Mouse (Mus musculus) CH12.LX (cell line): ENCODE data around the gene Clcn6.

Experiments
- MYC ChIP-seq: IDR thresholded peaks from 2 replicates; pipeline ENCODE4 v1.6.1; 2011; ENCODE audit warnings: low read depth, mild to moderate bottlenecking, improper control_type of control experiment, low read length
- NELFE ChIP-seq: IDR thresholded peaks from 2 replicates; pipeline ENCODE4 v1.6.1; 2011; ENCODE audit warnings: low read depth, low read length, improper control_type of control experiment
- POLR2A ChIP-seq: IDR thresholded peaks from 2 replicates; pipeline ENCODE4 v1.6.1; 2011; ENCODE audit warnings: low read depth, mild to moderate bottlenecking, improper control_type of control experiment, low read length
- UBTF ChIP-seq: IDR thresholded peaks from 2 replicates; pipeline ENCODE4 v1.6.1; 2012; ENCODE audit warnings: low read depth, mild to moderate bottlenecking, inconsistent platforms, low read length, improper control_type of control experiment, moderate library complexity
- ZC3H11A ChIP-seq: IDR thresholded peaks from 2 replicates; pipeline ENCODE4 v1.6.1; 2012; ENCODE audit warnings: low read depth, mild to moderate bottlenecking, inconsistent platforms, low read length, improper control_type of control experiment
- ZMIZ1 ChIP-seq: IDR thresholded peaks from 2 replicates; pipeline ENCODE4 v1.6.1; 2012; ENCODE audit warnings: low read depth, mild to moderate bottlenecking, inconsistent platforms, low read length, improper control_type of control experiment

GRCm38 (mm10) chr4:147978391-147978790, 60.2 kb downstream of the Clcn6 start:
- no peak for TF ChIP-seq ZMIZ1
- TF ChIP-seq NELFE = no peak
- no peak for TF ChIP-seq ZC3H11A
- no peak for TF ChIP-seq POLR2A
- no peak for TF ChIP-seq UBTF
- TF ChIP-seq MYC = no peak
